Mouse (Mus musculus) right cerebral cortex, adult 18-20 months (tissue): ENCODE results near the gene Elmod2.

Experiments
- DNase-seq: peaks from one replicate; pipeline ENCODE4 v3.0.0; 2022; ENCODE audit warnings: mixed read lengths

Gene Elmod2

DNA sequence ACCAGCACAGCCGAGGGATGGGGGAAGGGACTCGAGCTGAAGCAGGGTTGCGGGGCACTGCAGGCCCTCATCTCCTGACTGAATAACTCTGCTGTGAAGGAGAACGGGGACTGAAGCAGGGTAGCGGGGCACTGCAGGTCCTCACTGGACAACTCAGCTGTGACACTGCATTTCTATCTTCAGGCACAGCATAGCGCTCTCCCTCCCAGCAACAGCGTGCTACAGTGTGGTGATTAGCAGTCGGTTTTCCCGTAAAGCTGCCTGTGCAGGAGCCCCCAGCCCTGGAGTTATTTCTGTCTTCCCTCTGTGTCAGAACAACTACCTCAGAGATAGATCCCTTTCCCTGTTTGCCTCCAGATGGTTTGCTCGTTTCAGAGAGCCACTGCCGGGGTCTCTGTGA lies 57.8 kb downstream of the Elmod2 start:
- no peak for DNase-seq

DNA sequence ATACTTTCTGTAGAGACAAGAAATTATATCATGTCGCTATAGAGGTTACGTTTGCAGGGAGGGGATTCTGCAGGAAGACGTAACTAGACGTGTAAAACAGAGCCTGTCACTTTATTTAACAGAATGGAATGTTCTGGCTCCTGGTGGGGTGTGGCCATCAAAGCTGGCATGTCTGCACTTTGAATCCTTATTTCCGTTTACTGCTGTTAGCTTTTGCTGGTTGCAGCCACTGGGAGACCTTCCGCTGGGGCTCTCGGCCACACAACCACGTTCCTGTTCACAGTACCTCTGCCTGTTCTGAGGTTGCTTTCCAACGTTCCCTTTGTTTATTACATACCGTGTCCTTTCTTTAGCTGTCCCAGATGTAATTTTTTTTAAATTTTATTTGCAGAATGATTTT lies 59.8 kb downstream of the Elmod2 start:
- no peak for DNase-seq

DNA sequence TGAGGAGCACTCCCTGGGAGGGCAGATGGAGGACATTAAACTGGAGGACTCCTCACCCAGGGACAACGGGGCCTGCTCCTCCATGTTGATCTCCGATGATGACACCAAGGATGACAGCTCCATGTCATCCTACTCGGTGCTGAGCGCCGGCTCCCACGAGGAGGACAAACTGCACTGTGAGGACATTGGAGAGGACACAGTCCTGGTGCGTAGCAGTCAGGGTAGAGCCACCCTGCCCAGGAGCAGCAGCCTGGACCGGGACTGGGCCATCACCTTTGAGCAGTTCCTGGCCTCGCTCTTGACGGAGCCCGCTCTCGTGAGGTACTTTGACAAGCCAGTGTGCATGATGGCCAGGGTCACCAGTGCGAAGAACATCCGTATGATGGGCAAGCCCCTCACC lies 61.1 kb downstream of the Elmod2 start:
- DNase-seq, result no peak
